ENCODE assay signal across 7 mouse cellular contexts in genomic region chr15:103272419-103273279, GRCm38 (mm10). TPM values are rescaled to one million over a fixed set of nuclear protein-coding genes. Genes with fewer than 3 reads are reported as not detected.
DNase-seq lines count a peak whose midpoint lies in the region; ATAC-seq and TF ChIP-seq lines count a peak whose summit lies in the region.

Gene Copz1 (plus strand): TSS chr15:103272714.

- H3K27me3 ChIP-seq in embryonic facial prominence, embryonic 10.5 days (replicated peaks; ENCODE audit: low read depth, poor library complexity, severe bottlenecking) = no peaks in the 10 kb centered on the region
- no peaks in the 10 kb centered on the region for H3K27me3 ChIP-seq in intestine, postnatal 0 days (replicated peaks; ENCODE audit: control insufficient read depth, insufficient read depth, low read length)
- no peaks in the 10 kb centered on the region for H3K27me3 ChIP-seq in midbrain, embryonic 12.5 days
- H3K27me3 ChIP-seq in small intestine, adult 2 months (ENCODE audit: control insufficient read depth, insufficient read depth, low read length) = no peaks in the 10 kb centered on the region

- peak; percentile 62 for TF ChIP-seq CTCF in intestine, postnatal 0 days (IDR thresholded peaks at IDR 0.05; ENCODE audit: low read depth)
- no peak for TF ChIP-seq CTCF in small intestine, adult 2 months (IDR thresholded peaks at IDR 0.05; ENCODE audit: extremely low read depth, insufficient read length, insufficient replicate concordance, low read depth, low read length)

- DNase-seq in adrenal gland, postnatal 10 days = peak; percentile 95
- peak; percentile 96 for DNase-seq in embryonic facial prominence, embryonic 10.5 days (ENCODE audit: low spot score)
- peak; percentile 99 for DNase-seq in gonadal fat pad, adult 2 months (ENCODE audit: low read depth)
- DNase-seq in left cerebral cortex, postnatal 4 days = peak; percentile 94

- H3K4me2 ChIP-seq in intestine, postnatal 0 days (replicated peaks; ENCODE audit: low read depth) = peak within 1 kb of the TSS; percentile 70
- H3K4me2 ChIP-seq in midbrain, embryonic 12.5 days (replicated peaks) = peak within 1 kb of the TSS; percentile 78

- under 1% methylated on average over 38 of the region's 38 CpGs for WGBS in embryonic facial prominence, embryonic 10.5 days
- under 1% methylated on average over 38 of the region's 38 CpGs for WGBS in intestine, postnatal 0 days
- WGBS in midbrain, embryonic 12.5 days = under 1% methylated on average over 38 of the region's 38 CpGs
- under 1% methylated on average over 38 of the region's 38 CpGs for WGBS in small intestine, adult 2 months

- H3K9ac ChIP-seq in intestine, postnatal 0 days (ENCODE audit: low read depth, low read length) = peak within 1 kb of the TSS; percentile 80
- H3K9ac ChIP-seq in midbrain, embryonic 12.5 days (replicated peaks) = peak within 1 kb of the TSS; percentile 82

- TF ChIP-seq POLR2A in small intestine, adult 2 months (IDR thresholded peaks at IDR 0.05; ENCODE audit: low read depth, low read length) = peak; percentile 88

- H3K27ac ChIP-seq in embryonic facial prominence, embryonic 10.5 days (replicated peaks) = peak within 1 kb of the TSS; percentile 89
- peak within 1 kb of the TSS; percentile 69; the same call in 1 of the 2 replicates for H3K27ac ChIP-seq in intestine, postnatal 0 days (ENCODE audit: low read depth, low read length)
- H3K27ac ChIP-seq in midbrain, embryonic 12.5 days (replicated peaks) = peak within 1 kb of the TSS; percentile 58
- H3K27ac ChIP-seq in small intestine, adult 2 months (ENCODE audit: insufficient read depth, low read depth, low read length) = peak within 1 kb of the TSS; percentile 72

- H3K4me3 ChIP-seq in embryonic facial prominence, embryonic 10.5 days = peak within 1 kb of the TSS; percentile 91
- H3K4me3 ChIP-seq in intestine, postnatal 0 days (ENCODE audit: low read depth, low read length) = peak within 1 kb of the TSS; percentile 87
- peak within 1 kb of the TSS; percentile 78 for H3K4me3 ChIP-seq in midbrain, embryonic 12.5 days
- peak within 1 kb of the TSS; percentile 90 for H3K4me3 ChIP-seq in small intestine, adult 2 months (ENCODE audit: low read depth, low read length)

- intact Hi-C loops in left cerebral cortex, postnatal 4 days (cut with DNase I) = no loop called here

- peak; percentile 99 for ATAC-seq in intestine, postnatal 0 days
- peak; percentile 100 for ATAC-seq in midbrain, embryonic 12.5 days (ENCODE audit: low FRiP score, low read depth)

- H3K4me1 ChIP-seq in embryonic facial prominence, embryonic 10.5 days = peaks cover 23% of the 10 kb centered on the region
- H3K4me1 ChIP-seq in intestine, postnatal 0 days (replicated peaks; ENCODE audit: control insufficient read depth, insufficient read depth, low read length) = no peaks in the 10 kb centered on the region; the same call in none of the 2 replicates
- H3K4me1 ChIP-seq in midbrain, embryonic 12.5 days = peaks cover 15% of the 10 kb centered on the region
- peaks cover 4% of the 10 kb centered on the region; the same call in 1 of the 2 replicates for H3K4me1 ChIP-seq in small intestine, adult 2 months (ENCODE audit: control insufficient read depth, insufficient read depth, insufficient read length, low read length)

- H3K36me3 ChIP-seq in embryonic facial prominence, embryonic 10.5 days (replicated peaks) = no peaks in the 10 kb centered on the region
- H3K36me3 ChIP-seq in intestine, postnatal 0 days (ENCODE audit: control insufficient read depth, insufficient read depth) = no peaks in the 10 kb centered on the region
- H3K36me3 ChIP-seq in midbrain, embryonic 12.5 days = no peaks in the 10 kb centered on the region
- no peaks in the 10 kb centered on the region for H3K36me3 ChIP-seq in small intestine, adult 2 months (ENCODE audit: control insufficient read depth, insufficient read depth, low read length)

- H3K9me3 ChIP-seq in embryonic facial prominence, embryonic 10.5 days = no peaks in the 10 kb centered on the region
- no peaks in the 10 kb centered on the region for H3K9me3 ChIP-seq in intestine, postnatal 0 days (ENCODE audit: control insufficient read depth)
- H3K9me3 ChIP-seq in midbrain, embryonic 12.5 days = no peaks in the 10 kb centered on the region

RNA-seq across cellular contexts. Expression of gene Copz1, which starts in this region (rescaled TPM):
- total RNA-seq in adrenal gland, postnatal 10 days (2021) = 100 to 1,000 TPM; 114 TPM
- polyA plus RNA-seq in embryonic facial prominence, embryonic 10.5 days (2016; fragmentation: Nextera tagmentation; extraction: Ambion mirVana) = 281 and 285 TPM in 2 replicates
- 134 and 161 TPM in 2 replicates for polyA plus RNA-seq in gonadal fat pad, adult 2 months (2012; rRNA removed)
- polyA plus RNA-seq in intestine, postnatal 0 days (2015; fragmentation: Nextera tagmentation; extraction: Ambion mirVana) = 248 and 253 TPM in 2 replicates
- 100 to 1,000 TPM; 105 to 107 TPM for total RNA-seq in left cerebral cortex, postnatal 4 days (2021)
- polyA plus RNA-seq in midbrain, embryonic 12.5 days (2016; fragmentation: Nextera tagmentation; extraction: Ambion mirVana) = 232 and 235 TPM in 2 replicates
- polyA plus RNA-seq in small intestine, adult 2 months (2012; rRNA removed) = 64.9 and 111 TPM in 2 replicates

Comparison
In these comparisons a context has a peak if more than half of its experiments do, and no peak if none do; other contexts are left out.
1. Peak in every context shown above with its lines: DNase-seq, ATAC-seq, H3K4me3 ChIP-seq and H3K27ac ChIP-seq.